Mouse (Mus musculus) layer of hippocampus, adult 9-11 months (tissue): ENCODE measurements around the gene Uso1.
"Not testable (repeated sequence)": the region's sequence is repeated elsewhere in the genome, so short reads cannot be mapped to it uniquely, and the experiment has no call there.

Experiments used
- DNase-seq: peaks from one replicate; pipeline ENCODE4 v3.0.0; 2022

Uso1 gene

DNA sequence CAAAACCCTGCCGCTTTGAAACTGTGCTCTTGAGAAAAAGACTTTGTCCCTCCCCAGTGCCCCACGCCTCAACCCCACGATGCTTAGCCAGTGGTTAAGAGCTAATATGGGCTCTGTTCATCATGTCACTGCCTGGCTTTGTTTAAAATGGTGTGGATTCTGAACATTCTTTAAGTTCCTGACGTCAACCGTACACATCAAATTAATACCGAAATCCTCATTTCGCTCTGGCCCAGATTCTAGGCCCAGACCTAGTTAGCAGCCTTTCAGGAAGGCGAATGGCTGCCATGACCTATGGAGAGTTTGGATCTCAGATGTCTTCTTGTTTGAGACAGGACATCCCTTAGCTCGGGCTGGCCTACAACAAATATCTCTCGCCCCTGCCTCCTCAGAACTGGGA, 10.0 kb upstream of the Uso1 start:
- DNase-seq = no peak

DNA sequence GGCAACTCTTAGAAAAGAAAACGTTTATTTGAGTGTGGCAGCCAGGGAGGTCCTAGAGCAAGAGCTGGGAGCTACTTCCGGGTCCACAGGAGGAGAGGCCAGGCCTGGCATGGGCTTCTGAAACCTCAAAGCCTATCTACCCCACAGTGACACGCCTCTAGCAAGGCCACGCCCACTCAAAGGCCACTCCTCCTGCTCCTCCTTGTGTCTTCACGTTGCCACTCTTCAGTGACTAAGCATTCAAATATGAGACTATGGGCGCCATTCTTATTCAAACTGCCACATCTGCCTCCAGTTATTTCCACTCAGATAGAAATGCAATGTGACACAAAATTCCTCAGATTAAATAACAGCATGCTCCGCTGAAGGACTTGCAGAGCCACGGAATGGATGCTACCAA, 9.2 kb upstream of the Uso1 start:
- DNase-seq = no peak

DNA sequence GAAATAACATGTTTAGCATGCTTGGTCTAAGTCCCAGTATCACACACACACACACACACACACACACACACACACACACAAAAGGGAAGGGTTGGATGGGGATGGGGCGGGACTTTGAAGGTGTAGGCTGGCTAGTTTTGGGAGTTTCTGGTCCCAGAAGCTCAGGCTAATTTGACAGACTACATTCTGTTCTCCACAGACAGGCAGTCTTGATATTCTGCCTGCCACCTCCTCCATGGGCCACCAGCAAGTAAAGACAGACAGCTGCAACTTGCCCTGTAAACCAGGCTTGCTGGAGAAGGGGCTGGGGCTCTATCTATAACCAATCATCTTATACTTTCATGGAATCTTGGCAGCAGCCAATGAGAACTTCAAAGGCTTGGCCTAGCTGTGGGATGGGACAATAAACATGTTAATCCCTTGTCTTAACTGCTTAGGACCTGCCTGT, 8.4 kb upstream of the Uso1 start:
- DNase-seq = no peak

DNA sequence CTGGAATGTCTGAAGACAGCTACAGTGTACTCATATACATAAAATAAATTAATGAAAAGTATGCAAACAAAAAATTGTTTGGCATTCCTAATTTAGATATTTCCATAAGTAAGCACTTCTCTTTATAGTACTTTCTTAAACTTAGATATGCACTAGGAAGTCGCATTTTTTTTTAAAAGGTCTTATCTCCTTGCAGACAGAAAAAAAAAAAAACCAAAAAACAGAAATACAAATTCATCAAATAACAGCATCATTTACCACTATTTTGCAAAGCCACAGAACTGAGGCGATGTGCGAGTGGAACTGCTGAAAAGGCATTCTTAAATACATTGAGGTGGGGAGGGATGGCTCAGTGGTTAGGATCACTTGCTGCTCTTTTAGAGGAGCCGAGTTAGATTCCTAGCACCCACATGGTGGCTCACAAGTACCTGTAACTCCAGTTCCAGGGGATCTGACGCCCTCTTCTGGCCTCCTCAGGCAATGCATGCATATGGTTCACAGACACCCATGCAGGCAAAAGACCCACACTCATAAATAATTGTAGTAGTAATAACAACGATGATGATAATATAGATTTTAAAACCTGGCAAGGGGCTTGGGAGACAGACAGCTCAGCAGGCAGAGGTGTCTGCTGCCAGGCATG, 7.6 kb upstream of the Uso1 start:
- DNase-seq = no peak

DNA sequence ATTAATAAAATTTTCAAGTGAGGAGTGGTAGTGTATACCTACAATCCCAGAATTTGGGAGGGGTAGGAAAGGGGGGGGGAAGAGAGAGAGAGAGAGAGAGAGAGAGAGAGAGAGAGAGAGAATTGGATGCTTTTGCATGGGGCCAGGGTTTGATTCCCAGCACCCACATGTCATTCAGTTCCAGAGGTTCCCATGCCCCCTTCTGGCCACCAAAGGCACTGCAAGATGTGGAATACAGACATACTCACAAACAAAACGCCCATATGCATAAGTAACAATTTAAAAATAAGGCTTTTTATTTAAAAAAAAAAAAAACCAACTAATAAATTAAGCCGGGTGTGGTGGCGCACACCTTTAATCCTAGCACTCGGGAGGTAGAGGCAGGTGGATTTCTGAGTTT, 5.6 kb upstream of the Uso1 start:
- no peak for DNase-seq

DNA sequence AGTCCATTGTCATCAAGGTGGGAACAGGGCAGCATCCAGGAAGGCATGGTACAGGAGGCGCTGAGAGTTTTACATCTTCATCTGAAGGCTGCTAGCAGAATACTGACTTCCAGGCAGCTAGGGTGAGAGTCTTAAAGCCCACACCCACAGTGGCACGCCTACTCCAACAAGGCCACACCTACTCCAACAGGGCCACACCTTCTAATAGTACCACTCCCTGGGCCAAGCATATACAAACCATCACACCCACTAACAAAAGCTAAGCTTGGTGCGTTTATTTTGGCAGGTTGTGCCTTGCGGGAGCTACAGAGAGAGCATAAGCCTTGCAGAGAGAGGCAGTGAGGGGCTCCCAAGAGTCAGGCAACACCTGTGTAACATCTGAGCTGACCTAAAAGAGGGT, 4.7 kb upstream of the Uso1 start:
- DNase-seq = not testable (repeated sequence)

DNA sequence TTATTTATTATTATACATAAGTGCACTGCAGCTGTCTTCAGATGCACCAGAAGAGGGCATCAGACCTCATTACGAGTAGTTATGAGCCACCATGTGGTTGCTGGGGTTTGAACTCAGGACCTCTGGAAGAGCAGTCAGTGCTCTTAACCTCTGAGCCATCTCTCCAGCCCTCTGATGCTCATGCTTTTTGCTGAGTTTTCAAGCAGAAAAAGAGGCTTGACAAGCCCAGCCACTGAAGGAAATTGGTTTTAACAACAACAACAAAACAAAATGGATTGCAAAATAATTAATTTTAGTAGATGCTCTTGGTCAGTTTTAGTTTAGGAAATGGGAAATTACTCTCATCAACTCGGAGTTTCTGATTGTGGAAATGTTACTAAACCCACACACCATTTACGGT, 2.8 kb upstream of the Uso1 start:
- DNase-seq = no peak

DNA sequence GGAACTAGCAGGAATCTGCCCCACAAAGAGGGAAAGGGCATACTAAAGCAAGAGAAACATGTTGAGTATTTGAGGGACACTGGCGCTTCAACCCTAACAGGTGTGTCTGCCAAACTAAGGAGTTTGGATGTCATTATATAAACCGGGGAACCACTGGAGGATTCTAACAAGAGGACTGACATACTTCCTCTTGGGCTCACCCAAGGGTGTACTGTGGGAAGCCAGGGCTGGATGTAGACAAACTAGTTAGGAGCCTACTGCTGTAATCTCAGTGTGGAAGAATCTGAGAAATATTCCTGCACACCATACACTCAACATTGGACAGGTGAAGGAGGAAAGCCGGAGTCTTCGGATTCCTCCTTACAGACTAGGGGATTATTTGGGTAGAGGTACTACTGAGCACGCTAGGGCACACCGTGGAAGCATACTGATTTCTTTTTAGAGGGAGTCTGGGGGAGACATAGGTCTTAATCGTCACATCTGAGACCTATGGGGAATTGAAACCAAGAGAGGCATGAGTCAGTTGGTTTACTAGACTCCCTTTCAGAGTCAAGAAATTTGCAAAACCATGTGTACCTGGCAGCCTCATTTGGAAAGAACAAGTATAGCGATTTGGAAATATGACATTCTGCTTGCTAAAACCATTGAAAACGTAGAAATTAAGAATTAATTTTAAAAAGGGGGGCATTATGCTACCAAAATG, 1.1 kb upstream of the Uso1 start:
- DNase-seq = no peak

DNA sequence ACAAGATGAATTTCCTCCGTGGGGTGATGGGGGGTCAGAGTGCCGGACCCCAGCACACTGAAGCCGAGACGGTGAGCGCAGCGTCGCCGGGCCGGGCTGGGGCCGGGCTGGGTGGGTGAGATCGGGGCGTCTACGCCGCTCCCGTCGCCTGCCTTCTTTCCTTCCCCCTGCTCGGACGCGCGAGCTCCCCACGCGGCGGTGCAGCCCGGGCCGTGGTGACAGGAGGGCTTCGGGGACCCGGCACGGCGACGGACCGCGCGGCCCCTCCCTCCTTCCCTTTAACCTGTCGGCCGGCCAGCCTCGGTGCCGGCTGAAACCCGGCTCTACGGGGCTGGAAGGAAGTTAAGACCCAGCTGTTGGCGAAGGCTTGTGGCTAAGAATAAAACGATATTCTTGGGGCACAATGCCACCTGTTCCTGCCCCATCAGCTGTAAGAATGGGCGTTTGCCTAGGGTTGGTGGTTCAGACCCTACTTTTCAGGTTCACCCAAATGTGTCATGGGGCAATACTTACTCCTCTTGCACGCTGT, 419 bp downstream of the Uso1 start:
- peak; percentile 26 for DNase-seq

DNA sequence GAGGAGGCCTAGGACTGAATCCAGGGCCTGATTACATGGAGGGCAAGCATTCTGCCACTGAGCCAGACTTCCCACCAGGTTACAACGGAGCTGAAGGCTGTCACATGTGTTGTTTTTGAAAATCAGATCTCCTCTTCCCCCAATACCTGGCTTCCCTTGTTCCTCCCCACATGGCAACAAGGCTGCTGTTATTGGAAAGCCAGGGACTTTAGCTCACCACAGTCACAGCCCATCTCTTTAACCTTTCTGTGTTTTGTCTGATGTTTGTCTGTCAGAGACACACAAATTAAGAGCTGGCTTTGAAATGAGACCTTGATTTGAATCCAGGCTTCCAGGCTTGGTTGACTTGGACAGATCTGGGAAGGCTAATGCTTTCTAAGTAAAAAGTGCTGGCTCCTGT, 1.5 kb downstream of the Uso1 start:
- DNase-seq = no peak

DNA sequence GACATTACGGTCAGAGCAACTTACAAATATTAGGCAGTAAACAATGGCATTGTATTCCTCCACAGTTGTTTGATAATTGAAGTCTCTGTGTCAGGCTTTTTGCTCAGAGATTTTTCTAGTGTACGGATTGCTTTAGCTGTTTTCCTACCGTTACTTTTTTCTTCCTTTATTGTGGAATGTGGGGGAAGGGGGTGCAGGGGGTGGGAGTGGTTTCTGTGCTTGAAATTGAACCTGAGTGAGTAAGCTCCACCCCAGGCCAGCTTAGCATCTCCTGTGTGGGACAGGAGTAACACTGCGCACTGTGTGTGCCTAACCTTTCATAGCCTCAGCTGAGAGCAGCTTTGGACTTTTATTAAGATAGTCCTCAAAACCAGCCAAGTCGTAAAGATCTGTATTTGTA, 4.0 kb downstream of the Uso1 start:
- no peak for DNase-seq

DNA sequence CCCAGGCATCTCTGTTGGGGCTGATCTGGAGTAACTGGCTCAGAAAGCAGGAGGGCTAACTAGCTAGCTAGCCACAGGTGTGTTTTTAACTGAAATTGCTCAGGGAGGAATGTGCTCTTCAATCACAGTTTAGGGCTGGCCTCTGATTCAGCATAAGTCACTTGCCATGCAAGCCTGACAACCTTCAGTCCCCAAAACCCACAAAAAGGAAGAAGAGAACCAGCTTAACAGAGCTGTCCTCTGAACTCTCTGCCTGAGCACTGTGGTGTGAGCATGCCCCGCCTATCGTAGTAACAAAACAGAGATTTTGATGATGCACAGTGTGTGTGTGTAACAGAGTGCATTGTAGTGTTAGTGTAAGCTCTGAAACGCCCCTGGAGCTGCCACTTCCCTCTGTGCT, 4.7 kb downstream of the Uso1 start:
- DNase-seq = no peak

DNA sequence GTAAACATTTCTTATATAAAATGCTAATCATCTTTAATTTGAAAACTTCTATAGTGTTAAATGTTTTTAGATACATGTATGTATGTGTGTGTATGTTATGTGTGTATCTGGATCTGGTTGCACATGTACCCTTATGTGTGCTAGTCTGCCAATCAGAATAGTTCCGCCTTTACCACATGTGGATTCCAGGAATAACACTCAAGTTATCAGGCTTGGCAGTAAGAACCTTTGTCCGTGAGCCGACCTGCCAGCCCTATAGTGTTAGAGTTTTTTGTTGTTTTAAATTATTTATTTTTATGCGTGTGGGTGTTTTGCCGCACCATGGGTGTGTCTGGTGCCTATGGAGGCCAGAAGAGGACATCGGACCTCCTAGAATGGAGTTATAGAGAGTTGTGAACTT, 5.9 kb downstream of the Uso1 start:
- DNase-seq = no peak

DNA sequence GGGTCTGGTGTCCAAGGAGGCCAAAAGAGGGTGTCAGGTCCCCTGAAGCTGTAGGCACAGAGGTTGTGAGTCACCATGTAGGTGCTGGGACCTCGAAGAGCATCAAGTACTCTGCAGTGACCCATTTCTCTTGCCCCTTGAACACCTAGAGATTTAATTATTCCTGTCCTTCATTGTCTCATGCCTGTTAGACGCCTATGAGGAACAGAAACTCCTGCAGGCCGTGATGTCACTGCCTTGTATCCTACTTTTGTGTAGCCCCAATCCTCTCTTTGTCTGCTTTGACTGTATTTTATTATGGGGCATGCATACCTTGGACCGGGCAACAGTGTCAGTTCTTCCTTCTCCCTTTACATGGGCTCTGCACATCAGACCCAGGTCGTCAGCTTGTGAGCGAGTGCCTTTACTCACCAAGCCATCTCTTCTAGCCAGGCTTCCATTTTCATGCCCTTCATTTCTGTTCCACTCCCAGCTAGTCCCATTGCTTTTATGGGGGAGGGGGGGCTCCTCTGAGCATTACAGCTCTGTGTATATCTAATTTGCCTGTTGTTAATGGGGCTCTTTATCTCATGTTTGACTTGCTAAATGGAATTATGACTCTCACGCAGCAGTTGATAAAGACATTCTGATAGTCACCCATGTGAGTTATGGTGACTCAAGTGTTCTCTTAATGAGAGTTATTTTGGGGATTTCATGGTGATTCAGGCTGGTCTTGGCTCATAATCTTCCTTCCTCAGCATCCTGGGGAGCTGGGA, 7.4 kb downstream of the Uso1 start:
- DNase-seq = no peak

DNA sequence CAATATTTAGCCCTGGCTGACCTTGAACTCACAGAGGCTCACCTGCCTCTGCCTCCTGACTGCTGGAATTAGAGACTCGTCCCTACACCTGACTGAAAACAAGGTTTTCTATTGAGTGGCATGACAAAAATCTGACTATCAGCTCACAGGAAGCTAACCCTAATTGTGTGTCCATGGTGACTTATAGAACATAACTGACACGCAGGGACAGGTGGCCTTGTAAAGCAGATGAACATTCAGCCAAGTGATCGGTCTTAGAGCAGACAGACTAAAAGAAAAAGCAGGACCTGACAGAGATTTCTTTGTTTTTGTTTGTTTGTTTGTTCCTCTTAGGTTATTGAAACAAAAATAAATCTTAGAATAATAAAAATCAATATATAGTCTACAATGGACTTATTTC, 10.5 kb downstream of the Uso1 start:
- DNase-seq = no peak

DNA sequence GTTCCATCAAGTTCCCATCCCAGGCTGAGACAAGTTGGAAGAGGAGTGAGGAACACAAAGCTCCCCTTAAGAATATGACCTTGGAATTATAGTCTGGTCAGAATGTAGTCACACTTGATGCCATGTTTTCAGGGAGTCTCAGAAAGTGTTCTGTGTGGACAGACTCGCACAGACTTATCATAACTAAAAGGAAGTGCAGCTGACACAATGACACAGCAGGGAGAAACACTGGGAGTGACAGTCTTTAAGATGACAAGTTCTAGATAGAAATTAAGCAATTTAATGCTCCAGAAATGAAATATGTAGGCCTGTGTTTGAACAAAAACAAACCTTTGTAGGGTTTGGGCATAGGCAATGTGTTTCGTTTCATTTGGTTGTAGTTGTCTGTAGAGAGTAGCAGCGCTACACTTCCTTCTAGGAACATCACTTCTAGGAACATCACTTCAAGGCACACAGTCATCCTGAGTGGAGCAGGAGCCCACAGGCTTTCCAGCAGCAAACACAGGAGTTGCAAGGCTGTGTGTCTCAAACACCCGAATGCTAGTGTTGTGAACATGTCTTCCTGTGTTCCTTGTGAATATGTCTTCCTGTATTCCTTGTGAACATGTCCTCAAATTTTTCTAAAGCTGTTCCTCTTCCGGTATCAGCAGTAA, 11.7 kb downstream of the Uso1 start:
- no peak for DNase-seq

DNA sequence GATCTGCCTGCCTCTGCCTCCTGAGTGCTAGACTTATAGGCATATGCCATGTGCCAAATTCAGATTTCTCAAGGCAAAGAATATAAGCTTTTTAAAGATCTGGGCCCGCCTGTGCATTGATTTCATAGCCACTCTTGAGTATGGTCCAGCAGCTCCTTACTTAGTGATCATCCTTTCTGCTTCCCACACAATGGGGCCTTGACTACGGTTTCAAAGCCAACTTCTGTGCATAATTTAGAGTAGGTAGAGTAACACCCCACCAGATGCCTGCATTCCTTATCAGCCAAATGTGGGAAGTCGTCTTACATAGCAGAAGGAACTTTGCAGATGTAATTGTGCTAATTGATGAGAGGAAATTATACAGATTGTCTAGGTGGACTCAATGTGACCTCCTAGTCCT, 17.1 kb downstream of the Uso1 start:
- peak; percentile 42 for DNase-seq

DNA sequence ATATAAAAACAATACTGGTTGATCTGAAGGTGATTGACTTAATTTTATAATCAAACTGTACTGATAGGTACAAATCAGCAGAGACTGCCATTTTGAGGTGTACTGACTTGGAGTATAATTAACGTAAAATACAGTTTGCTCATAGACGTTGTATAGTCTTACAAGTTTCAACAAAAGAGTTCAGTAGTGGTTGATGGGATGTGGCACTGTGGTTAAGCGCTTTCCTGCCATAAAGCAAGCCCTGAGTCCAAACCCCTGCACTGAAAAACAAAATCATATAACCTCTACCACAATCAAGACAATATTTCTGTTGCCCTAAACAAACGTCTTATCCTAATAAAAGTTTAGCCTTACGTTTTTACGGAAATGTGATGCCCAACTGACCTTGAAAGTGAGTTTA, 28.2 kb downstream of the Uso1 start:
- no peak for DNase-seq

DNA sequence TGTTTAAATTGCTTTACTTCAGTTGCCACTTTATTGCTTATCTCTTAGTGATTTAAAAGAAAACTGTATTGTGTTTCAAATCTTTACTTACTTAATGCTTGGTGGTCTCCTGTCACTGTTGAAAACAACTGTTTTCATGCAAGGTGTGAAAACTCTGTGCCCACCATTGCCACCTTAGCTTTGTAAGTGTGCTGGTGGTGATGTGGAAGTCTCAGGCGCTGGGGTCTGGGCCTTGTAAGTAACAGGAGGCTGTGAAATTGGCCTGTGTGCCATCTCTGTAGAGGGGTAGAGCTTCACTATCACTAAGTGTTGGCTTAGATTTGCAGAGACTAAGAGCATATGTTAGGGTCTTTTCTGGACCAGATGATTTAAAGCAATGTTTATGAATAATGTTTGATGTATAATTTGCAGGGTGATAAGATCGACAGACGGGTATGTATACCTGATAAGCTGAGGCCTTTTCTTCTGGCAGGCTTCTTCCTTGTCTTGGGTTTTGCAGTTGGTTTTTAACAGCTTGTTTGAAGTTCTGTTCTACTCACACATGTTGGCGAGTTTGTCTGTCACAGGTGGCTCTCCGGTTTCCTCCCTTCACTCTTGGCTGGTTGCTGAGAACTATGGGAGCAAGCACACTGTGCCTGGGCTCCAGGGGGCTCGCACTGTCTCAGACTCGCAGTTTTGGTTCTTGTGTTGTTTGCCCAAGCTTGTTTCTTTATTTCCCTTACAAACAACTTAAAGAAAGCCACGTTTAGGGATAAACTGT, 45.5 kb downstream of the Uso1 start:
- DNase-seq = peak; percentile 6

DNA sequence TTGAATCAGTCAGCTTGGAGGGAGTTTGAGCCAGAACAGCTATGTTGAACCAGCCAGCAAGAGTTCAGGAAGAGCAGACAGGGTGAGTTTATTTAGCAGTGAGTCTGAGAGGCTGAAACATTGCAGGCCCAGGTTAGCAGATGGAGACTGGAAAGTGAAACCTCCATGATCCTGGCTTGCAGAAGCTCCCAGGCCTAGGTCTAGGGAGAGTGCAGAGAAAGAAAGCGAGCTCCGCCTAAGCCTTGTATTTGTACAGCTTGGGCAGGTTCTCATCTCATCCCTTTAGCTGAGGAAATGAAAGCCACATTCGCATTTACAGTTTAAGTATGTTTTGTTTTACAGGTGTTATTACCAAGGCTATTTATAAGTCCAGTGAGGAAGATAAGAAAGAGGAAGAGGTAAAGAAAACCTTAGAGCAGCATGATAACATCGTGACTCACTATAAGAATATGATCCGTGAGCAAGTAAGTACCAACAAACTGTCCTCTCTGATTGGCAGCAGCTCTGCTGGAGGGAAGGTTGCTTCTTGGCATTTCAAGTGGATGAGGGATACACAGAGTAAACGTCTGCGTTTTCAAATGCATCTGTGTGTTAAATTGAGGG, 51.2 kb downstream of the Uso1 start:
- no peak for DNase-seq

DNA sequence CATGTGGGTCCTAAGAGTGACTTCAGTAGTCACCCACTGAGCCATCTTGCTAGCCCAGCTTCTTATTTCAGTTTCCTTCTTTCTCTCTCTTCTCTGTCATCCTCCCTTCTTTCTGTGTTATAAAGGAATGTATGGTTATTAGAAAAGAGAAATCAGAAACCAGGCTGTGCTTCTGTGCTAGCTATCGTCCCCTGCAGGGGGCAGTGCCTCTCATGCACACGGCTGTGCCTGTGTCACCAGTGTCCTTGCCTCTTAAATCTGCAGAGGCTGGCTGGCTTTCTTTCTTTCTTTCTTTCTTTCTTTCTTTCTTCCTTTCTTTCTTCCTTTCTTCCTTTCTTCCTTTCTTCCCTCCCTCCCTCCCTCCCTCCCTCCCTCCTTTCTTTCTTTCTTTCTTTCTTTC, 58.0 kb downstream of the Uso1 start:
- peak; percentile 16 for DNase-seq
